Mouse (Mus musculus): ENCODE measurements around the gene Aph1a. TPM values are rescaled to one million over a fixed set of nuclear protein-coding genes. Genes with fewer than 3 reads are reported as not detected.
"Not testable (repeated sequence)": the region's sequence is repeated elsewhere in the genome, so short reads cannot be mapped to it uniquely, and the experiment has no call there.

The Aph1a gene
- polyA plus RNA-seq (2014; fragmentation: Nextera tagmentation; extraction: Ambion mirVana), result 32.5 and 34.3 TPM in 2 replicates

DNA sequence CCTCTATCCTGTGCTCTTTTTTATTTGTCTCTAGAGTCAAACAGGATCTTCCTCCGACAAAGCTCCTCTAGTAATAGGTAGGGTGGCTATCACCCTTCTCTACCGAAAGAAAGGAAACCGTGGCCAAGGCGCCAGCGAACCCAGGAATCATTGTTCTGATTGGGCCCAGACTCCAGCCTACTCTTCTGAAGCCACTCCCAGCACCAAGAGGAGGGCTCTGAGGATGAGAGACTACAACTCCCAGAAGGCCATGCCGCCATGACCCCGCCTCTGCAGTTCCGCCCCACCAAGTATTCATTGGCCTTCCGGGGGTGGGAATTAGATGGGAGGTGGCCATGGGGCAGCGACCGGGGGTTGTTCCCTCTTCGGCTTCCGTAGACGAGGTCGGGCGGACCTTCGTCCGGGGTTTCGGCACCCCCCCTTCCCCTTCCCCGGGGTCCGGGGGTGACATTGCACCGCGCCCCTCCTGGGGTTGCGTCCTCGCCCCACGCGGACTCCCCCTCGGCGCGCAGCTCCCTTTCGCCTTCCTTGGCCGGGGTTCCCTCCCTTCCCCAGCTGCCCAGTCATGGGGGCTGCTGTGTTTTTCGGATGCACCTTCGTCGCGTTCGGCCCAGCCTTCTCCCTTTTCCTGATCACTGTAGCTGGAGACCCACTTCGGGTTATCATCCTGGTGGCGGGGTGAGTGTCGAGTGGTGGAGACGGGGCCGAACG, at the start of gene Aph1a:
Aph1a (plus strand) TSS at position 364 of the 711 bp plus-strand sequence.
- H3K27ac ChIP-seq (ENCODE audit: low read depth, low read length), result peak within 1 kb of the TSS; percentile 21; the same call in 1 of the 2 replicates
- ATAC-seq (ENCODE audit: low FRiP score) (peak; percentile 99), DNase-seq (ENCODE audit: low spot score, missing footprints) (peak; percentile 98)
- H3K27me3 ChIP-seq (ENCODE audit: control insufficient read depth, insufficient read depth, low read length); H3K9me3 ChIP-seq (ENCODE audit: control insufficient read depth, low read length); H3K36me3 ChIP-seq (ENCODE audit: control insufficient read depth, insufficient read depth, low read length): not testable (repeated sequence)
- peak within 1 kb of the TSS; percentile 91 for H3K4me2 ChIP-seq
- WGBS, result under 1% methylated on average over 24 of the region's 43 CpGs
- H3K4me1 ChIP-seq (ENCODE audit: control insufficient read depth, insufficient read depth, low read length), result peaks cover 12% of the 10 kb centered on the region
- peak within 1 kb of the TSS; percentile 82 for H3K9ac ChIP-seq (ENCODE audit: low read length)
- peak within 1 kb of the TSS; percentile 68 for H3K4me3 ChIP-seq (ENCODE audit: low read depth, low read length)

DNA sequence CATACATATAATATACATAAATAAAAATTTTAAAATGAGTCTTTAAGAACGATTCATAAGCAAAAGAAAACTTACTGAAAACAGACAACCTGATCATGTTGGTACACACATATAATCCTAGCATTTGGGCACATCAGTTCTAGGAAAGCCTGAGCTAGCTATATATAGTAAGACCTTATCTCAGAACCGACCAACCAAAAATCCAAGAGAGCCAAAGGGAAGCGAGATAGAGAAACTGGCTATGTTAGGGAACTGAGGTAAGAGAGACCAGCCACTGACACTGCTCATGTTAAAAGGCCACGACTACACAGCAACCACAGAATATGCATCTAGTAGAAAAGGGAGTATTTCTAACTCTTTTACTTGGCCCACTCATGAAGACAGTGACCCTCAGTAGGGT, 43.2 kb upstream of the Aph1a start:
- 86% methylated on average over 4 of the region's 4 CpGs for WGBS
- no peak for DNase-seq (ENCODE audit: low spot score, missing footprints)
- Histone ChIP-seq H3K27ac (ENCODE audit: low read depth, low read length) (no peak overlapping the region), H3K4me3 (ENCODE audit: low read depth, low read length) (no peak overlapping the region), H3K9ac (ENCODE audit: low read length) (no peak overlapping the region), H3K4me1 (ENCODE audit: control insufficient read depth, insufficient read depth, low read length) (peaks cover 6% of the 10 kb centered on the region; the same call in 1 of the 2 replicates), H3K9me3 (ENCODE audit: control insufficient read depth, low read length) (no peaks in the 10 kb centered on the region), H3K27me3 (ENCODE audit: control insufficient read depth, insufficient read depth, low read length) (no peaks in the 10 kb centered on the region), H3K36me3 (ENCODE audit: control insufficient read depth, insufficient read depth, low read length) (peaks cover 34% of the 10 kb centered on the region), H3K4me2 (no peak overlapping the region)
- no peak for ATAC-seq (ENCODE audit: low FRiP score)

DNA sequence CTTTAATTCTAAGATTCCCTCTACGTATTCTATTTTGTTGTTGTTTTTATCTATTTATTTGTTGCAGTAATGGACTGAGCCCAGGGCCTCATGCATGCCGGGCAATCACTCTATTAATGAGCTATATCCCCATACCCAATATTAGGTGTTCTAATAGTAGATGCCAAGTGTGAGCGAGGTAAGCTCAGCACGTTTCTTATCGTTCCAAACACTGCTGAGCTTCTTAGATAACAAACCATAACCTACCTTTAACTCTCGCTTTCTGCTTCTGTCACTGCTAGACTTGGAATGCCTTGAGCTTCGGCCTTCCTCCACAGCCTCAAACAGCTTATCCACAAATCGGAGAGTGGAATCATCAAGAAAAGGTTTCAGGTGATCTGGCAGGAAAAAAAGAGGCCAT, 42.5 kb upstream of the Aph1a start:
- H3K4me1 ChIP-seq (ENCODE audit: control insufficient read depth, insufficient read depth, low read length), result peaks cover 6% of the 10 kb centered on the region; the same call in 1 of the 2 replicates
- H3K9ac ChIP-seq (ENCODE audit: low read length), result no peak overlapping the region
- H3K36me3 ChIP-seq (ENCODE audit: control insufficient read depth, insufficient read depth, low read length), result peaks cover 29% of the 10 kb centered on the region
- ATAC-seq (ENCODE audit: low FRiP score), result no peak
- H3K27me3 ChIP-seq (ENCODE audit: control insufficient read depth, insufficient read depth, low read length), result no peaks in the 10 kb centered on the region
- no peaks in the 10 kb centered on the region for H3K9me3 ChIP-seq (ENCODE audit: control insufficient read depth, low read length)
- no peak overlapping the region for H3K4me3 ChIP-seq (ENCODE audit: low read depth, low read length)
- no peak overlapping the region for H3K4me2 ChIP-seq
- no peak overlapping the region for H3K27ac ChIP-seq (ENCODE audit: low read depth, low read length)
- DNase-seq (ENCODE audit: low spot score, missing footprints), result no peak
- 97% methylated on average over 8 of the region's 8 CpGs for WGBS

DNA sequence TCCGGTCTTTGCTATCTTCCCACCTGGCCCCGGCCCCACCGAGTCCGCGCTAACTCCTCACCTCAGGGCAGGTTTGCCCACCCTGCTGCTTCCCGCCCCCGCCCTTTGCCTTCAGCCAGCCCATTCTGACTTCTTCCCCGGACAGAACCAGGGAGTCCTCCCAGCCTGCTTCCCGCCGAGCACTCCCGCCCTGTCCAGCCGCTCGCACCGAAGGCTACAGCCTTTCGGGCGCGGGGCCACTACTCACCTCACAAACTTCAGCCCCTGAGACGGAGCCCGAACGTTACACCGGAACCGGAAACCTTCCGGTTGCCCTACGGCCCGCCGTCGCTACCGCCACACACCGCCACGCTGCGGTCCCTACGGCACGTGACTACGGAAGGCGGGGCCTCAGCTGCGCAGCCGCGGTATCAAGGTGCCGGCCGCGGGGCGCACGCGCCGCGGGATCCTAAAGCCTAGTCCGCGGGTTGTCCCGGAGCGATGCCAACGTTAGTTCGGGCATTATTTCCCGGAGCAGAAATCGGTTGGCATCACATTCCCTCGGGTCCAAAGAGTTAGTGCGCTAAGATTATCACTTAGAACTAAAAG, 38.2 kb upstream of the Aph1a start, which contains the start of gene Prpf3:
Prpf3 (minus strand) TSS at position 384 of the 588 bp plus-strand sequence.
- H3K36me3 ChIP-seq (ENCODE audit: control insufficient read depth, insufficient read depth, low read length), result peaks cover 13% of the 10 kb centered on the region
- DNase-seq (ENCODE audit: low spot score, missing footprints) (peak; percentile 99), ATAC-seq (ENCODE audit: low FRiP score) (peak; percentile 99)
- no peaks in the 10 kb centered on the region for H3K9me3 ChIP-seq (ENCODE audit: control insufficient read depth, low read length)
- H3K4me1 ChIP-seq (ENCODE audit: control insufficient read depth, insufficient read depth, low read length), result peaks cover 6% of the 10 kb centered on the region; the same call in 1 of the 2 replicates
- H3K4me3 ChIP-seq (ENCODE audit: low read depth, low read length), result peak within 1 kb of the TSS; percentile 90
- peak within 1 kb of the TSS; percentile 70 for H3K4me2 ChIP-seq
- peak within 1 kb of the TSS; percentile 61; the same call in 1 of the 2 replicates for H3K27ac ChIP-seq (ENCODE audit: low read depth, low read length)
- under 1% methylated on average over 56 of the region's 56 CpGs for WGBS
- no peaks in the 10 kb centered on the region for H3K27me3 ChIP-seq (ENCODE audit: control insufficient read depth, insufficient read depth, low read length)
- H3K9ac ChIP-seq (ENCODE audit: low read length), result peak within 1 kb of the TSS; percentile 89

DNA sequence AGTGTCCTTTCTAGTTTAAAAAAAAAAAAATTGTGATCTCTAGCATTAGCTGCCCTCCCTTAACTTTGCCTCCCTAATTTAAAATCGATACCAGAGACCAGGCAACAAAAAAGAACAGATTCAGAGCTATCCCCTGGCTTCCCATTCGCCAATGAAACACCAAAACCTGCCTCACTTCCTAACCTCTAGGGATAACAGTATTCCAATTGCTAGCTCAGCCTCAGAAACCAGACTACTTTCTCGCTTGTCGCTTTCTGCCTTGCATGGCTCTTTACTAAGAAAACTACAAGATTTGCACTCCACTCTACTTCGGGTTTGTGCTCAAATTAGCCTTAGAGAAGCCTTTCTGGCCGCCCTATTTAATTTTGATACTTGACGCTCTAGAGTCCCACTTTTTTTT, 37.7 kb upstream of the Aph1a start:
- ATAC-seq (ENCODE audit: low FRiP score), result peak; percentile 33; the same call in 1 of the 2 replicates
- Histone ChIP-seq H3K4me3 (ENCODE audit: low read depth, low read length) (peak overlapping the region; percentile 90), H3K27me3 (ENCODE audit: control insufficient read depth, insufficient read depth, low read length) (no peaks in the 10 kb centered on the region), H3K9ac (ENCODE audit: low read length) (peak overlapping the region; percentile 89), H3K36me3 (ENCODE audit: control insufficient read depth, insufficient read depth, low read length) (peaks cover 10% of the 10 kb centered on the region), H3K27ac (ENCODE audit: low read depth, low read length) (peak overlapping the region; percentile 61; the same call in 1 of the 2 replicates), H3K4me2 (peak overlapping the region; percentile 70), H3K4me1 (ENCODE audit: control insufficient read depth, insufficient read depth, low read length) (peaks cover 6% of the 10 kb centered on the region; the same call in 1 of the 2 replicates), H3K9me3 (ENCODE audit: control insufficient read depth, low read length) (no peaks in the 10 kb centered on the region)
- WGBS, result 28% methylated on average over 7 of the region's 7 CpGs
- DNase-seq (ENCODE audit: low spot score, missing footprints), result peak; percentile 91

GRCm38 (mm10) chr3:95857050-95857449, 36.7 kb upstream of the Aph1a start:
- not testable (repeated sequence) for H3K4me1 ChIP-seq (ENCODE audit: control insufficient read depth, insufficient read depth, low read length); ATAC-seq (ENCODE audit: low FRiP score); H3K4me3 ChIP-seq (ENCODE audit: low read depth, low read length); H3K27me3 ChIP-seq (ENCODE audit: control insufficient read depth, insufficient read depth, low read length); H3K36me3 ChIP-seq (ENCODE audit: control insufficient read depth, insufficient read depth, low read length); DNase-seq (ENCODE audit: low spot score, missing footprints); H3K9me3 ChIP-seq (ENCODE audit: control insufficient read depth, low read length); H3K4me2 ChIP-seq; H3K27ac ChIP-seq (ENCODE audit: low read depth, low read length); H3K9ac ChIP-seq (ENCODE audit: low read length)
- WGBS, result 100% methylated on average over 1 of the region's 1 CpGs

- H3K4me3 ChIP-seq (ENCODE audit: low read depth, low read length); H3K27ac ChIP-seq (ENCODE audit: low read depth, low read length); ATAC-seq (ENCODE audit: low FRiP score); DNase-seq (ENCODE audit: low spot score, missing footprints); H3K9ac ChIP-seq (ENCODE audit: low read length); H3K36me3 ChIP-seq (ENCODE audit: control insufficient read depth, insufficient read depth, low read length); H3K27me3 ChIP-seq (ENCODE audit: control insufficient read depth, insufficient read depth, low read length); H3K9me3 ChIP-seq (ENCODE audit: control insufficient read depth, low read length); H3K4me2 ChIP-seq; H3K4me1 ChIP-seq (ENCODE audit: control insufficient read depth, insufficient read depth, low read length): not testable (repeated sequence)
- WGBS, result 93% methylated on average over 3 of the region's 3 CpGs
These were observed 35.5 kb upstream of the Aph1a start for GRCm38 (mm10) chr3:95858278-95858677.

- WGBS, result 88% methylated on average over 3 of the region's 3 CpGs
- ATAC-seq (ENCODE audit: low FRiP score) (no peak), DNase-seq (ENCODE audit: low spot score, missing footprints) (no peak)
- Histone ChIP-seq H3K27me3 (ENCODE audit: control insufficient read depth, insufficient read depth, low read length) (no peaks in the 10 kb centered on the region), H3K4me2 (no peak overlapping the region), H3K9ac (ENCODE audit: low read length) (no peak overlapping the region), H3K4me1 (ENCODE audit: control insufficient read depth, insufficient read depth, low read length) (no peaks in the 10 kb centered on the region), H3K4me3 (ENCODE audit: low read depth, low read length) (no peak overlapping the region), H3K36me3 (ENCODE audit: control insufficient read depth, insufficient read depth, low read length) (0 out of 2 replicates have a peak, but pooled peaks cover 7% of the 10 kb centered on the region), H3K27ac (ENCODE audit: low read depth, low read length) (no peak overlapping the region), H3K9me3 (ENCODE audit: control insufficient read depth, low read length) (no peaks in the 10 kb centered on the region; the same call in 1 of the 2 replicates)
These were observed 33.4 kb upstream of the Aph1a start for GRCm38 (mm10) chr3:95860323-95860722.

DNA sequence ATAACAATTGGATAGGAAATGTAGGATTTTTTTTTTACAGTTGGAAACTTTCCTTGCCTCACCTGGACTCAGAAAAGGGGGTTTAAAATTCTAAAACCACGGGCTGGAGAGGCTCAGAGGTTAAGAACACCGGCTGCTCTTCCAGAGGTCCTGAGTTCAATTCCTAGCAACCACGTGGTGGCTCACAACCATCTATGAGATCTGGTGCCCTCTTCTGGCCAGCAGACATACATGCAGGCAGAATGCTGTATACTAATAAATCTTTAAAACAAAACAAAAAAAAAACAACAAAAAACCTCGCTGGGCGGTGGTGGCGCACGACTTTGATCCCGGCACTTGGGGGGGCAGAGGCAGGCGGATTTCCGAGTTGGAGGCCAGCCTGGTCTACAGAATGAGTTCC, 32.6 kb upstream of the Aph1a start:
- no peak overlapping the region for H3K4me3 ChIP-seq (ENCODE audit: low read depth, low read length)
- H3K9ac ChIP-seq (ENCODE audit: low read length), result no peak overlapping the region
- no peaks in the 10 kb centered on the region; the same call in 1 of the 2 replicates for H3K9me3 ChIP-seq (ENCODE audit: control insufficient read depth, low read length)
- ATAC-seq (ENCODE audit: low FRiP score) (no peak), DNase-seq (ENCODE audit: low spot score, missing footprints) (no peak)
- 0 out of 2 replicates have a peak, but pooled peaks cover 7% of the 10 kb centered on the region for H3K36me3 ChIP-seq (ENCODE audit: control insufficient read depth, insufficient read depth, low read length)
- no peak overlapping the region for H3K4me2 ChIP-seq
- H3K27ac ChIP-seq (ENCODE audit: low read depth, low read length), result no peak overlapping the region
- WGBS, result 74% methylated on average over 10 of the region's 10 CpGs
- H3K27me3 ChIP-seq (ENCODE audit: control insufficient read depth, insufficient read depth, low read length), result no peaks in the 10 kb centered on the region
- H3K4me1 ChIP-seq (ENCODE audit: control insufficient read depth, insufficient read depth, low read length), result no peaks in the 10 kb centered on the region

All from midbrain, embryonic 11.5 days (tissue).